Mouse (Mus musculus) cortical plate, adult 2 months (tissue): Measurements from ENCODE around the gene Car5b.

Source experiments
- CTCF ChIP-seq: fragments of 200-500 bp; IDR thresholded peaks from 2 replicates; pipeline ENCODE4 v1.5.1; 2011; ENCODE audit warnings: mild to moderate bottlenecking, control low read depth, low read length; ENCODE audit not compliant: insufficient read depth; ENCODE audit errors: extremely low read depth
- POLR2A ChIP-seq: fragments of 200-500 bp; IDR thresholded peaks from 2 replicates; pipeline ENCODE4 v1.6.1; 2011; ENCODE audit warnings: mild to moderate bottlenecking, low read length, control low read depth; ENCODE audit not compliant: insufficient read depth; ENCODE audit errors: extremely low read depth

DNA sequence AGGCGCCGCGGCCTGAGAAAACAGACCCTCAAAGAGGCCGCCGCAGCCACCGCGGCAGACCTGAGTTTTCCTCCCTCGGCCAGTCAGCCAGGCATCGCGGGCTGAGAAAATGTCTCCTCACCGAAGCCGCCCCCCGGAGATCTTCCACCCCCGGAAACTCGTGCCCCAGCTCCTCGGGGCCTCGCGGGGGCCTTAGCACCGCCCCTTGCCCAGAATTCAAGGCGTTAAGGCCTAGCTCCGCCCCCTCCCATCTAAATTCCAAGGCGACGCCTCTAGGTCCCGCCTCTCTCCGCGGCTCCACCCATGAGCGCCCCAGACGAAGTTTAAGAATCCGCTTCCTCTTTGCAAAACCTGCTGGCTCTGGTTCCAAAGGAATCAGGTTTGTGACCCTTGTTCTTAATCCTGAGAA lies 69.3 kb downstream of the Car5b start, which contains the start of gene Zrsr2:
- no peak for TF ChIP-seq CTCF
- no peak; the same call in 1 of the 2 replicates for TF ChIP-seq POLR2A
